Mouse (Mus musculus) heart, postnatal 0 days (tissue): ENCODE measurements at regions not wholly inside any gene's neighbourhood (a gene's known extent, or its start where the extent isn't known, plus 50 kb on each side); places are given as distances from the start of the nearest gene placed in this dataset.

ENCODE experiments used
- ATAC-seq: fragments of 200-750 bp; cut with Nextera tagmentation; 2 replicates; pipeline ENCODE4 v1.8.0; 2017; ENCODE audit warnings: low read depth, moderate number of reproducible peaks, moderate library complexity; ENCODE audit not compliant: insufficient read depth
- DNase-seq: peaks from one replicate; pipeline ENCODE4 v3.0.0-alpha.2; 2016; ENCODE audit warnings: low spot score
- H3K27ac ChIP-seq: fragments of 300-500 bp; sonication (generic); 2 replicates; pipeline ENCODE4 v1.5.1; 2014; ENCODE audit warnings: low read depth, mild to moderate bottlenecking
- H3K27me3 ChIP-seq: fragments of 300-500 bp; sonication (generic); 2 replicates; pipeline ENCODE4 v1.6.1; 2014; ENCODE audit warnings: low read length, mixed read lengths; ENCODE audit not compliant: control insufficient read depth, insufficient read depth
- H3K36me3 ChIP-seq: fragments of 300-500 bp; sonication (generic); replicated peaks from 2 replicates; pipeline ENCODE4 v1.6.1; 2014; ENCODE audit warnings: low read length, mixed read lengths; ENCODE audit not compliant: control insufficient read depth, insufficient read depth
- H3K4me1 ChIP-seq: fragments of 300-500 bp; sonication (generic); 2 replicates; pipeline ENCODE4 v1.6.1; 2014; ENCODE audit warnings: antibody characterized with exemption; ENCODE audit not compliant: control insufficient read depth, insufficient read depth
- H3K4me2 ChIP-seq: fragments of 300-500 bp; sonication (generic); 2 replicates; pipeline ENCODE4 v1.6.1; 2014; ENCODE audit warnings: low read depth, mild to moderate bottlenecking, low read length, moderate library complexity
- H3K4me3 ChIP-seq: fragments of 300-500 bp; sonication (generic); 2 replicates; pipeline ENCODE4 v1.5.1; 2014; ENCODE audit warnings: low read depth, low read length
- H3K9ac ChIP-seq: fragments of 300-500 bp; sonication (generic); replicated peaks from 2 replicates; pipeline ENCODE4 v1.6.1; 2014; ENCODE audit warnings: low read depth, low read length, mixed read lengths
- H3K9me3 ChIP-seq: fragments of 300-500 bp; sonication (generic); replicated peaks from 2 replicates; pipeline ENCODE4 v1.6.1; 2016; ENCODE audit warnings: low read length; ENCODE audit not compliant: control insufficient read depth
- CTCF ChIP-seq: IDR thresholded peaks from 2 replicates; pipeline ENCODE4 v1.5.1; 2016; ENCODE audit warnings: antibody characterized with exemption, control low read depth, low read depth
- EP300 ChIP-seq: IDR thresholded peaks from 2 replicates; pipeline ENCODE4 v1.6.1; 2016; ENCODE audit warnings: antibody characterized with exemption, low read depth
- WGBS: fragments of 180-500 bp; shearing (Covaris S2); extraction: QIAGEN DNeasy Blood & Tissue Kit; methylation state at CpG from one replicate; pipeline ENCODE4 v1.1.7; 2014; 5-methylcytosine and 5-hydroxymethylcytosine counted together

DNA sequence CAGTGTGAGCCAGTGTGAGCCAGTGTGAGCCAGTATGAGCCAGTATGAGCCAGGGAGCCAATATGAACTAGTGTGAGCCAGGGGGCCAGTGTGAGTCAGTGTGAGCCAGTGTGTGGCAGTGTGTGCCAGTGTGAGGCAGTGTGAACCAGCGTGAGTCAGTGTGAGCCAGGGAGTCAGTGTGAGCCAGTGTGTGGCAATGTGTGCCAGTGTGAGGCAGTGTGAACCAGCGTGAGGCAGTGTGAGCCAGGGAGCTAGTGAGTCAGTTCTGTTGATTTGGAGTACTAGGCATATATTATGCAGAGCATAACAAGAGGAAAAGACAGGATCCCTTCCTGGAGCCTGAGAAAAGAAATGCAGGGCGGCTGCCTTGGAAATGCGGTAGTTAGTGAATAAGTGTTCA lies 82.7 kb upstream of the Zfhx3 start:
- Histone ChIP-seq H3K4me1 (no peaks in the 10 kb centered on the region), H3K27me3 (no peaks in the 10 kb centered on the region), H3K4me3 (no peak overlapping the region), H3K9me3 (no peaks in the 10 kb centered on the region), H3K9ac (no peak overlapping the region), H3K36me3 (no peaks in the 10 kb centered on the region), H3K27ac (no peak overlapping the region), H3K4me2 (no peak overlapping the region)
- TF ChIP-seq CTCF (no peak), EP300 (no peak)
- ATAC-seq: no peak
- WGBS: 90% methylated on average over 4 of the region's 4 CpGs
- no peak for DNase-seq

DNA sequence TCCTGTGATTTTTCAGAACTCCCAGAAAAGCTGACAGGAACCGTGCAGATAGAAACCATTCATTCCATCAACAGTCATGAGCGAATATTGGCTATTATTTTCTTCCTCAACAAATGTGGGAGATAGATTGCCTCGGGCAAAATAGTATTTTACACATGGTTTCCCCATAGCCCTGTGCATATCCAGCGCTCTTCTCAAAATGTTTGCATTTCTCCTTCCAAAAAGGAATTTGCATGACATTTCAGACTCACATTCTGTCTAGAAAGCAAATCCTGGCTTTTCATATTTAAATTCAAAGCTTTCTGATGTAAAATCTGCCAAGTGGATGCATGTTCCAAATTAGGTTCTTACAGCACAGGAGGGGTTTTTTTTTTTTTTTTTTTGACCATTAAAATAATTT lies 82.2 kb upstream of the Zfhx3 start:
- WGBS: 81% methylated on average over 4 of the region's 4 CpGs
- H3K9ac ChIP-seq: no peak overlapping the region
- no peak overlapping the region for H3K4me3 ChIP-seq
- H3K27ac ChIP-seq: no peak overlapping the region
- TF ChIP-seq CTCF (no peak), EP300 (no peak)
- H3K4me2 ChIP-seq: no peak overlapping the region
- no peak for DNase-seq
- no peaks in the 10 kb centered on the region for H3K4me1 ChIP-seq
- ATAC-seq: no peak
- H3K27me3 ChIP-seq: no peaks in the 10 kb centered on the region
- no peaks in the 10 kb centered on the region for H3K36me3 ChIP-seq
- H3K9me3 ChIP-seq: no peaks in the 10 kb centered on the region

DNA sequence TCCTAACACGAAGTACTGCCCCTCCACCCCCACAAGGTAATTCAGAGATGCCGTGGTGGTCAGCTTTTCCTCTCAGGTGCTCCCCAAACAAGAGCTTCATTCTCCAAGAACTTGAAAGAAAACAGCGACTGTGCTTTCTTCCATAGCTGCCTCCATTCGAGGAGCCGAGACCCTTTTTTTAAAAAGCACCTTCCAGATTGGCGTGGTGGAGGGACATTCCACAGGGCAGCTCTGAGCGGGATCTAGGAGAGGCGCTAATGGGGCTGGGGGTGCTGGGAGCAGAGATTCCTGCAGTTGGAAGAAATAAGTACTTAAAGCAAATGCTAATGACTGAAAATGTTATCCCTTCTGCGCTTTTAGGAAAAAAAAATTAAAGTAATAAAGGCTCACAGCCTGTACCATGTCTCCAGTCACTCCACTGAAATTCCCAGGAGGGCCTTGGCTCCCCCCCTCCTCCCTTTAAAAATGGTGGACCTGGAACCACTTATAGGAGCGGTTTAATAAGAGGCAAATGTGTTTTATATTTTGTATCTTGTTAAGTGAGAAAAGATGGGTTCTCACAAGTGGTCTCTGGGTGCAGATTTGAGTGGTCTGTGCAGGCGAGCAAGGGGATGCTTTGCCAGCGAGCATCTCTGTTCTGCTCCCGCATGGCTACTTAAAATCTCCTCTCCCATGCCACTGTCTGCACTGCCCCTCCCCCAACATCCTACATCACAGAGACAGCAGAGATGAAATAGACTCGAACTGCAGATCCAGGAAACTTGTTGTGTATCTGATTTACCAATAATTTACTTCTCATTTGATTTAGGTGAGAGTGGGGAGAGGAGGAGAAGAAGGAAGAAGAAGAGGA lies 77.4 kb upstream of the Zfhx3 start:
- 52% methylated on average over 14 of the region's 14 CpGs for WGBS
- no peak overlapping the region for H3K9ac ChIP-seq
- H3K36me3 ChIP-seq: no peaks in the 10 kb centered on the region
- H3K27me3 ChIP-seq: no peaks in the 10 kb centered on the region
- TF ChIP-seq CTCF: no peak
- no peak for TF ChIP-seq EP300
- no peak overlapping the region for H3K4me3 ChIP-seq
- H3K4me2 ChIP-seq: no peak overlapping the region
- H3K4me1 ChIP-seq: no peaks in the 10 kb centered on the region
- DNase-seq: no peak
- H3K9me3 ChIP-seq: no peaks in the 10 kb centered on the region
- no peak for ATAC-seq
- no peak overlapping the region for H3K27ac ChIP-seq

DNA sequence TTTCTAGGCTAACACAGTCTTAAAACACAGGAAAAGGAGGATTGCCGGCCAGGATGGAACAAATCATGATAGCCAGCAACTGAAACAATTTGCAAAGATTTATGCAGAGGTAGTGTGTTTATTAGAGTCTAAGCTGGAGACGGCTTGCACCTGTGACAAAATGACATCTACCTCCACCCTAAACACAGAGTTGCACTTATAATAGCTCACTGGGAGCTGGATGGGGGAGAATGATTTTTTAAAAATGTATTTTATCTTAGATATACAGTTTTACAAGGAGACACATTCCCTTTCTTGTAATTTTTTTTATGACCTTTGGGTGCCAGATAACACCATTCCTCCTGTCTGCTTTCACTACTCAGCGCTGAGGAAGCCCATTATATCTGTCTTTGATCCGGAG lies 76.7 kb upstream of the Zfhx3 start:
- no peaks in the 10 kb centered on the region for H3K36me3 ChIP-seq
- no peak overlapping the region for H3K4me3 ChIP-seq
- no peak overlapping the region for H3K27ac ChIP-seq
- no peaks in the 10 kb centered on the region for H3K4me1 ChIP-seq
- H3K4me2 ChIP-seq: no peak overlapping the region
- no peak overlapping the region for H3K9ac ChIP-seq
- 57% methylated on average over 4 of the region's 4 CpGs for WGBS
- TF ChIP-seq CTCF (no peak), EP300 (no peak)
- no peak for ATAC-seq
- H3K27me3 ChIP-seq: no peaks in the 10 kb centered on the region
- DNase-seq: no peak
- no peaks in the 10 kb centered on the region for H3K9me3 ChIP-seq

DNA sequence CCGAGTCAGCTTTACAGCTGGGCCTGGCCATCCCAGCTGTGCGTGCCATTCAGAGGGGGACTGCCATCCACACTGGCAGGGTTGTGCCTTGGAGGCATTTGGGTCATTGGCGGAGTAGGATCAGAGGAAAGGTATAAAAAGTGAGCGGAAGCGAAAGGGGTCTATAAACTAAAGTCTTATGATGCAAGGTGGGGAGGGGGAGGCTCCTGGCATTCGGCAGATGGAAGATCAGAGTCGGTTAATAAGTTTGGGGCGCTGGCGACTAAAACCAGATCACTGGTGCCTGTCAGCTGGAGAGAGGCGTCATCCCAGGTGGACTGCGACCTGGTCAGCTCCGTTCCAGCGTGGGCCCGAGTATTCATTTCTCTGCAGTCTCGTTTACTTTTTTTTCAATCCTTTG lies 70.7 kb upstream of the Zfhx3 start:
- 62% methylated on average over 15 of the region's 15 CpGs for WGBS

DNA sequence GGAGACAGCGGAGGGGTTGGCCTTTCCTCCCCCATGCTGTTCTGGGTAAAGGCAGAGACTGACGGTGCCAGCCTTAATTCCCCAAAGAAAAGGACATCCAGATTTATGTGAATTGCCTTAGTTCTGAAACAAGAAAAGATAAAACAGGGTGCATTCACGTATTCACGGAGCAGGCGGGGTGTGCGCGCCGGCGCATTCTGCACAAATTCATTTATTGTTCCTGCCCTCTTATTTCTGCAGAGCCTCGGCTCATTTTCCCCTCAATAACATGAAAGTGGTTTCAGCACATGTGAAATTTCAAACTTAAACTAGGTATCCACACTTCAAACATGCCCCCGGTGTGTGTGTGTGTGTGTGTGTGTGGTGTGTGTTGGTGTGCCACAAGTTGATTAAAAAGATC lies 70.3 kb upstream of the Zfhx3 start:
- Histone ChIP-seq H3K4me1 (no peaks in the 10 kb centered on the region), H3K27ac (no peak overlapping the region), H3K9ac (no peak overlapping the region), H3K4me3 (no peak overlapping the region), H3K36me3 (no peaks in the 10 kb centered on the region), H3K27me3 (no peaks in the 10 kb centered on the region), H3K4me2 (no peak overlapping the region), H3K9me3 (no peaks in the 10 kb centered on the region)
- WGBS: 78% methylated on average over 11 of the region's 11 CpGs
- ATAC-seq (no peak), DNase-seq (no peak)
- TF ChIP-seq EP300 (no peak), CTCF (no peak)

More for the DNA sequence above, 70.7 kb upstream of the Zfhx3 start:
- DNase-seq: no peak
- Histone ChIP-seq H3K27me3 (no peaks in the 10 kb centered on the region), H3K4me2 (no peak overlapping the region), H3K9ac (no peak overlapping the region), H3K36me3 (no peaks in the 10 kb centered on the region), H3K27ac (no peak overlapping the region), H3K9me3 (no peaks in the 10 kb centered on the region), H3K4me3 (no peak overlapping the region), H3K4me1 (no peaks in the 10 kb centered on the region)
- TF ChIP-seq CTCF (no peak), EP300 (no peak)
- no peak for ATAC-seq
